Mouse (Mus musculus) limb, embryonic 14.5 days (tissue): Measurements from ENCODE around the gene Pnpla2. TPM values are rescaled to one million over a fixed set of nuclear protein-coding genes. Genes with fewer than 3 reads are reported as not detected.

Experiments
- ATAC-seq: fragments of 200-750 bp; cut with Nextera tagmentation; 2 replicates; pipeline ENCODE4 v1.8.0; 2017; ENCODE audit warnings: low read depth, moderate number of reproducible peaks, moderate TSS enrichment; ENCODE audit not compliant: low FRiP score
- DNase-seq: peaks from one replicate; pipeline ENCODE4 v3.0.0-alpha.2; 2015; ENCODE audit warnings: low spot score
- H3K27ac ChIP-seq: fragments of 300-500 bp; sonication (generic); replicated peaks from 2 replicates; pipeline ENCODE4 v1.5.1; 2014; ENCODE audit warnings: low read depth, mild to moderate bottlenecking, low read length, moderate library complexity, mixed read lengths
- H3K27me3 ChIP-seq: fragments of 300-500 bp; sonication (generic); 2 replicates; pipeline ENCODE4 v1.6.1; 2014; ENCODE audit warnings: low read length, mixed read lengths; ENCODE audit not compliant: control insufficient read depth, insufficient read depth
- H3K36me3 ChIP-seq: fragments of 300-500 bp; sonication (generic); 2 replicates; pipeline ENCODE4 v1.6.1; 2014; ENCODE audit warnings: mild to moderate bottlenecking, low read length, moderate library complexity, mixed read lengths; ENCODE audit not compliant: control insufficient read depth, insufficient read depth
- H3K4me1 ChIP-seq: fragments of 300-500 bp; sonication (generic); 2 replicates; pipeline ENCODE4 v1.6.1; 2014; ENCODE audit warnings: antibody characterized with exemption, low read length, mixed read lengths; ENCODE audit not compliant: control insufficient read depth, insufficient read depth
- H3K4me2 ChIP-seq: fragments of 300-500 bp; sonication (generic); replicated peaks from 2 replicates; pipeline ENCODE4 v1.6.1; 2014; ENCODE audit warnings: low read depth, mild to moderate bottlenecking, low read length, moderate library complexity; ENCODE audit not compliant: severe bottlenecking
- H3K4me3 ChIP-seq: fragments of 300-500 bp; sonication (generic); replicated peaks from 2 replicates; pipeline ENCODE4 v1.5.1; 2014; ENCODE audit warnings: low read length
- H3K9ac ChIP-seq: fragments of 300-500 bp; sonication (generic); 2 replicates; pipeline ENCODE4 v1.6.1; 2014; ENCODE audit warnings: mild to moderate bottlenecking, low read depth, low read length, moderate library complexity; ENCODE audit not compliant: severe bottlenecking
- H3K9me3 ChIP-seq: fragments of 300-500 bp; sonication (generic); 2 replicates; pipeline ENCODE4 v1.6.1; 2016; ENCODE audit warnings: low read length; ENCODE audit not compliant: control insufficient read depth
- POLR2A ChIP-seq: fragments of 200-500 bp; IDR thresholded peaks from 2 replicates; pipeline ENCODE4 v1.8.0; 2012; ENCODE audit warnings: inconsistent platforms, mild to moderate bottlenecking, moderate library complexity, borderline replicate concordance; ENCODE audit not compliant: insufficient read depth, insufficient read length; ENCODE audit errors: extremely low read depth
- WGBS: fragments of 180-500 bp; shearing (Covaris S2); extraction: QIAGEN DNeasy Blood & Tissue Kit; methylation state at CpG from one replicate; pipeline ENCODE4 v1.1.7; 2014; 5-methylcytosine and 5-hydroxymethylcytosine counted together
- polyA plus RNA-seq, 2 experiments: library from polyadenylated mRNA; depleted of rRNA in 1 of 2; stranded (reverse) in 1 of 2; unstranded in 1 of 2; fragments of >200 nt; fragmentation: Nextera tagmentation in 1 of 2; extraction: Ambion mirVana in 1 of 2; gene quantifications; 2 replicates each; pipeline versions ENCODE4 v1.2.1 to v1.2.3; 2012 to 2014

Pnpla2 gene
- polyA plus RNA-seq, 2 experiments, result 14.5 to 14.8 TPM

DNA sequence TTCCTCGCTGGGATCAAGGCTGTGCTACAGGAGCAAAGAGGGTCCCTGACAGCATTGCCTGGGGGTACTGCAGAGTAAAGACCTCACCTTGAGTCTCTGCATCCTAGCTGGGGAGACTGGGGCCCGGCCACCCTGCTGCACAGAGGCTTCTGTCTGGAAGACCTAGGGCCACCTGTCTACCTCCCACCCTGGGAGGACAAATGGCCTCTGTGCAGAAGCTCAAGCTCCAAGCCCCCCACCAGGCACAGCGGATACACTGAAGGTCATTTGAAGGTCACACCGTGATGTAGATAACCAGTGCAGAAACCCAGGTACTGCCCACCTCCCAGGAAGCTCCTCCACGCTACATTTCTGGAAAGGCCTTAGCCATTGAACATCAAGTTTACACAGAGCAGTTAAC, 26.3 kb upstream of the Pnpla2 start:
- H3K9me3 ChIP-seq, result no peaks in the 10 kb centered on the region
- 50% methylated on average over 5 of the region's 5 CpGs for WGBS
- ATAC-seq (no peak), DNase-seq (no peak)
- peaks cover 10% of the 10 kb centered on the region for H3K4me1 ChIP-seq
- peaks cover 37% of the 10 kb centered on the region for H3K36me3 ChIP-seq
- no peak for TF ChIP-seq POLR2A
- H3K4me2 ChIP-seq, result peak overlapping the region; percentile 39
- no peak overlapping the region for H3K9ac ChIP-seq
- H3K27ac ChIP-seq, result no peak overlapping the region
- no peaks in the 10 kb centered on the region for H3K27me3 ChIP-seq
- peak overlapping the region; percentile 19 for H3K4me3 ChIP-seq

GRCm38 (mm10) chr7:141429310-141429709, 25.7 kb upstream of the Pnpla2 start, which contains the start of gene Cend1:
Cend1 (minus strand) TSS chr7:141429491.
- Histone ChIP-seq H3K4me2 (peak within 1 kb of the TSS; percentile 39), H3K4me1 (peaks cover 14% of the 10 kb centered on the region), H3K27ac (no peak within 1 kb of the TSS), H3K4me3 (peak within 1 kb of the TSS; percentile 19), H3K36me3 (peaks cover 39% of the 10 kb centered on the region), H3K27me3 (no peaks in the 10 kb centered on the region), H3K9me3 (no peaks in the 10 kb centered on the region), H3K9ac (peak within 1 kb of the TSS; percentile 40)
- 4% methylated on average over 19 of the region's 19 CpGs for WGBS
- DNase-seq (peak; percentile 52), ATAC-seq (peak; percentile 62)
- no peak for TF ChIP-seq POLR2A

DNA sequence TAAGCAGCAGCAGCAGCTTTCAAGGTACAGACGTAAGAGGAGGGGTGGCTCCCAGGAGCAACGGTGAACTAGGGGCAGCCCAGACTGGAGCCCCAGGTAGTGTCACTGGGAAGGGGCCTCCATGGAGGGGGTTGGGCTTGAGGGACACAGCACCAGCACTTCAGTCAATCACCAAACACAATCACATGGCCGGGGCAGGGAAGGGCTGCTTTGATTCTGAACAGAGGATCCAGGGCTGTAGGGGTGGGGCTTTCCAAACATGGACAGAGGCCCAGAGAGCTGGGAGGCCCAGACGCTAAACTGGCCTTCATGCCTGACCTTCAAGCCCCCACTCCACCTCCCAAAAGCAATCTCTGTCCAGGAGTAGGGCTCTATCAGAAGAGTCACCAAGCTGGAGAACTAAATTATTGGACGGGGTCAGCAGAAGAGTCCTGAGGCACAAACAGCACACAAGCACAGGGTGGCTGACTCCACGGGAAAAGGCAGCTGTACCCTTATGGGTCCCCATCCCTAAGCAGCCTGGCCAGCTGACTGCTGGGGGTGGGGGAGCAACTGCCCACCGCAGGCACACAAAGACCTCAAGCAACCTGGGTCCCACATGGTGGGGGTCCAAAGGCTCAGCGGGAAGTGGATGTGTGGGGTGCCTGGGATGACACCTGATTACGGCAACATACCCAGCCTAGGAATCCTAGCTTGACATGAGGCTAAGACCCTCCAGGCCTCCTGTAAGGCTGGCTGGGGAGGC, 25.0 kb upstream of the Pnpla2 start:
- H3K27me3 ChIP-seq, result no peaks in the 10 kb centered on the region
- WGBS, result 61% methylated on average over 9 of the region's 9 CpGs
- ATAC-seq, result no peak
- H3K4me2 ChIP-seq, result peak overlapping the region; percentile 39
- peaks cover 39% of the 10 kb centered on the region for H3K36me3 ChIP-seq
- H3K4me3 ChIP-seq, result no peak overlapping the region
- no peaks in the 10 kb centered on the region for H3K9me3 ChIP-seq
- DNase-seq, result no peak
- peak overlapping the region; percentile 40; the same call in 1 of the 2 replicates for H3K9ac ChIP-seq
- TF ChIP-seq POLR2A, result no peak
- no peak overlapping the region for H3K27ac ChIP-seq
- peaks cover 17% of the 10 kb centered on the region for H3K4me1 ChIP-seq

DNA sequence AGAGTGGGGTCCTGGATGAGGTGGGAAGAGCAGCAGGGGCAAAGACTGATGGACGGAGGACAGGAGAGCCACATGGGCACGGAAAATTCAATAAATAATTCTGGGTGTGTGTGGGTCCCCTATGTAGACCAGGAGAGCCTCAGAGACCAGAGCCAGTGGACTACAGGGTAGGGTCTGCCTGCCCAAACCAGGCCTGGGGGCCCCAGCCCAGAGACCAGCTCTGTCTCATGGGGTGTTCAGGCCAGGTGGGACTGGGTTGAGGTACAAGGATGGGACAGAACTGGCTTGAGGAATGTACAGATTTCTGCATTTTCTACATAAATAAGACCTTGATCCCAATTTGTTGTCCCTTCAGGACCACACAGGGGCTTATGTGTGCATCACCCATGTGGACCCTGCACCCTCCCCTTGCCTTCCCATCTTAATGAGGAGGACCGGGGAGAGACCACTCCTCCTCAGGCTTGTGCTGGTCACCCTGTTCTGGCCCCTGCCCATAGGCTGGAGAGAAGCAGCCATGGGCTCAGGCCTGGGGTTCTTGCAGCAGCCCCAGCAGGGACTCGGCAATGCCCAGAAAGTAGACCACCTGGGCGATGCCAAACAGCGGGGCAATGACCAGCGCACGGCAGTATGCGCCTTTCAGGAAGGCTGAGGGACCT, 24.3 kb upstream of the Pnpla2 start:
- Histone ChIP-seq H3K4me3 (no peak overlapping the region), H3K4me2 (no peak overlapping the region), H3K27me3 (no peaks in the 10 kb centered on the region), H3K9me3 (no peaks in the 10 kb centered on the region), H3K9ac (no peak overlapping the region), H3K36me3 (peaks cover 39% of the 10 kb centered on the region), H3K27ac (no peak overlapping the region), H3K4me1 (peaks cover 22% of the 10 kb centered on the region)
- WGBS, result 92% methylated on average over 9 of the region's 9 CpGs
- DNase-seq (no peak), ATAC-seq (no peak)
- TF ChIP-seq POLR2A, result no peak

- Histone ChIP-seq H3K9me3 (no peaks in the 10 kb centered on the region), H3K4me2 (no peak overlapping the region), H3K9ac (no peak overlapping the region), H3K36me3 (peaks cover 39% of the 10 kb centered on the region), H3K27ac (no peak overlapping the region), H3K27me3 (no peaks in the 10 kb centered on the region), H3K4me3 (no peak overlapping the region), H3K4me1 (peaks cover 28% of the 10 kb centered on the region)
- TF ChIP-seq POLR2A, result no peak
- WGBS, result 94% methylated on average over 14 of the region's 19 CpGs
- DNase-seq (no peak), ATAC-seq (no peak)
Observed at GRCm38 (mm10) chr7:141431434-141432185, 23.4 kb upstream of the Pnpla2 start.
